Mouse (Mus musculus): ENCODE data around the gene Lztr1. TPM values are rescaled to one million over a fixed set of nuclear protein-coding genes. Genes with fewer than 3 reads are reported as not detected.
"Not testable (repeated sequence)": the region's sequence is repeated elsewhere in the genome, so short reads cannot be mapped to it uniquely, and the experiment has no call there.

The Lztr1 gene
- polyA plus RNA-seq, 1 experiment from 2014 or later, result 47.4 TPM

DNA sequence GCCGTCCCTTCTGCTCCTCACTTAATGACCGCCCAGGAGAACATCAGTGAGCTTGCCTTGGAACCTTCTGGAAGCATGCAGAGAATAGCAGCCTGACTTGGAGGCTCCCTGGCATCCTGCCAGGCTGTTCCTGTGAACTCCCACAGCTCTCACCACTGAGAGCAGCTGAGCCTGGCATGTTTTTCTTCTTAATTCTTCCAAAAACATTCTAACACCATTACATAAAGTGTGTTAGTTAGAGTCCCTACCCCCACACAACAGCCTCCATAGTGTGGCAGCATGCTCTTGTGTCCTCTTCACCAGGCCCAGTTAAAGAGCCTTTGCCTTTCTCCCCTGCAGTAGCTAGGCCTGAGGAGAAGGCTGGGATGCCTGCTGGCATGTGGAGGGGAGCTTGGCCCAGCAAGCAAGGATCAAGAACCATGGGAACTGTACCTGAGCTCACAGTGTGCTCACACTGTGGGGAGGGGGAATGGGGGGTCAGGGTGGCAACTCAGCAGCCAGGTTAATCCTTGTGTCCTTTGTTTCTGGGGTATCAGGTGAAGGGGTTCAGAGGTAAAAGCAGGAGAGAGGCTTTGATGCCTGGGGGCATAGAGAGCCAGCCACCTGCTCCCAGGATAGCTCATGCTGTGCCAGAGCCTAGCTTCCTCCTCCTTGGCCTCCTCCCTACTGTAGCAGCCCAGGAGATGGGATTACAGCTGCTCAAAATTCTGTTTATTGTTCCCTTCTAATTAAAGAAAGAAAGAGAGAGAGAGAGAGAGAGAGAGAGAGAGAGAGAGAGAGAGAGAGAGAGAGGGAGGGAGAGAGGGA lies 11.8 kb upstream of the Lztr1 start:
- Histone ChIP-seq H3K9ac (ENCODE audit: low read depth, low read length) (no peak overlapping the region), H3K9me3 (replicated peaks; ENCODE audit: control insufficient read depth, low read length) (no peaks in the 10 kb centered on the region), H3K27ac (ENCODE audit: low read depth, low read length) (no peak overlapping the region), H3K36me3 (ENCODE audit: control insufficient read depth, insufficient read depth, low read length) (no peaks in the 10 kb centered on the region), H3K4me2 (no peak overlapping the region), H3K4me1 (ENCODE audit: control insufficient read depth, insufficient read depth, low read length) (peaks cover 11% of the 10 kb centered on the region), H3K4me3 (ENCODE audit: low read depth, low read length) (no peak overlapping the region), H3K27me3 (ENCODE audit: control insufficient read depth, insufficient read depth, low read length) (peaks cover 2% of the 10 kb centered on the region; the same call in 1 of the 2 replicates)
- no peak for ATAC-seq (replicated peaks; ENCODE audit: insufficient number of reproducible peaks, low FRiP score, low TSS enrichment)
- 70% methylated on average over 2 of the region's 2 CpGs for WGBS (ENCODE audit: insufficient replicate concordance)

DNA sequence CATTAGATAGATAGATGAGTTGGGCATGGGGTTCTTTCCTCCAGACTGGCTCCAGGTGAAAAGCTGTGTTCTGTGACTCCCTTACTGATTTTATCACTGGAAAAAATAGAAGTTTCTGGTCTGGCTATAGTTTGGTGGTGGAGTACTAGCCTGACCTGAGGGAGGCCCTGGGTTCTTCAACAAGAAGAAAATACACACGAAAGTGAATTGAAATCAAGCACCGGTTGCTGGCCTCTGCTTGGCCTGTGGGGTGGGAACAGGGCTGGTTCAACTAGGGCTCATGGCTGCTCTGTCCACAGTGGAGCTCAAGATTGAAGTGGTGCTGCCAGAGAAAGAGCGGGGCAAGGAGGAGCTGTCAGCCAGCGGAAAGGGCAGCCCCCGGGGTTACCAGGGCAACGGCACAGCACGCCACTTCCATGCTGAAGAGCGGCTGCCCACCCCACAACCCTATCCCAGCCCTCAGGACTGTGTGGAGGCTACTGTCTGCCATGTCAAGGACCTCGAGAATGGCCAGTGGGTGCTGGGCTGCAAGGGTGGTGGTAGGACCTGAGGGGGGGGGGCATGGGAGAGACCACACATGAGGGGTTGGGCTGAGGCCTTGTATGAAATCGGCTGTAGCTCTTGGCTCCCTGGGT lies 9.1 kb upstream of the Lztr1 start:
- H3K27ac ChIP-seq (ENCODE audit: low read depth, low read length), result no peak overlapping the region
- no peak overlapping the region for H3K4me2 ChIP-seq
- WGBS (ENCODE audit: insufficient replicate concordance), result 36% methylated on average over 10 of the region's 10 CpGs
- H3K4me3 ChIP-seq (ENCODE audit: low read depth, low read length), result no peak overlapping the region
- 0 out of 2 replicates have a peak, but pooled peaks have one; percentile 14 for ATAC-seq (replicated peaks; ENCODE audit: insufficient number of reproducible peaks, low FRiP score, low TSS enrichment)
- no peak overlapping the region for H3K9ac ChIP-seq (ENCODE audit: low read depth, low read length)
- H3K36me3 ChIP-seq (ENCODE audit: control insufficient read depth, insufficient read depth, low read length), result no peaks in the 10 kb centered on the region
- H3K27me3 ChIP-seq (ENCODE audit: control insufficient read depth, insufficient read depth, low read length), result no peaks in the 10 kb centered on the region
- no peaks in the 10 kb centered on the region for H3K9me3 ChIP-seq (replicated peaks; ENCODE audit: control insufficient read depth, low read length)
- H3K4me1 ChIP-seq (ENCODE audit: control insufficient read depth, insufficient read depth, low read length), result peaks cover 11% of the 10 kb centered on the region

DNA sequence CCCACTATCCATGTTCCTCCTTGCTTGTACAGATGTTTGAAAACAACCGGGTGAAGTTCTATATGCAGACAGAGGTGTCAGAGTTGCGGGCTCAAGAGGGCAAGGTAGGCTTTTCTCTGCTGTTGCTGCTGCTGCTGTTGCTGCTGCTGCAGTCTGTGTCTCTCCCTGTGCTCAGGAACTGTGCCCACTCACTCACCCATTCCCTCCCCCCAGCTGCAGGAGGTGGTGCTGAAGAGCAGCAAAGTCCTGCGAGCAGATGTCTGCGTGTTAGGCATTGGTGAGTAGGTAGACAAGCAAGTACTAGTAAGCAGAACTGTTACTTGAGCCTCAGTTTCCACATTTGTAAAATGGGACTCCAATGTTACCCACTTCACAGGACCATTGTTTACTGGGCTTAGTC lies 5.8 kb upstream of the Lztr1 start:
- no peak overlapping the region for H3K4me2 ChIP-seq
- H3K27ac ChIP-seq (ENCODE audit: low read depth, low read length), result no peak overlapping the region
- no peaks in the 10 kb centered on the region for H3K27me3 ChIP-seq (ENCODE audit: control insufficient read depth, insufficient read depth, low read length)
- no peak for ATAC-seq (replicated peaks; ENCODE audit: insufficient number of reproducible peaks, low FRiP score, low TSS enrichment)
- H3K4me3 ChIP-seq (ENCODE audit: low read depth, low read length), result no peak overlapping the region
- no peaks in the 10 kb centered on the region for H3K9me3 ChIP-seq (replicated peaks; ENCODE audit: control insufficient read depth, low read length)
- H3K4me1 ChIP-seq (ENCODE audit: control insufficient read depth, insufficient read depth, low read length), result peaks cover 4% of the 10 kb centered on the region; the same call in 1 of the 2 replicates
- H3K9ac ChIP-seq (ENCODE audit: low read depth, low read length), result no peak overlapping the region
- no peaks in the 10 kb centered on the region for H3K36me3 ChIP-seq (ENCODE audit: control insufficient read depth, insufficient read depth, low read length)
- WGBS (ENCODE audit: insufficient replicate concordance), result 67% methylated on average over 4 of the region's 4 CpGs

DNA sequence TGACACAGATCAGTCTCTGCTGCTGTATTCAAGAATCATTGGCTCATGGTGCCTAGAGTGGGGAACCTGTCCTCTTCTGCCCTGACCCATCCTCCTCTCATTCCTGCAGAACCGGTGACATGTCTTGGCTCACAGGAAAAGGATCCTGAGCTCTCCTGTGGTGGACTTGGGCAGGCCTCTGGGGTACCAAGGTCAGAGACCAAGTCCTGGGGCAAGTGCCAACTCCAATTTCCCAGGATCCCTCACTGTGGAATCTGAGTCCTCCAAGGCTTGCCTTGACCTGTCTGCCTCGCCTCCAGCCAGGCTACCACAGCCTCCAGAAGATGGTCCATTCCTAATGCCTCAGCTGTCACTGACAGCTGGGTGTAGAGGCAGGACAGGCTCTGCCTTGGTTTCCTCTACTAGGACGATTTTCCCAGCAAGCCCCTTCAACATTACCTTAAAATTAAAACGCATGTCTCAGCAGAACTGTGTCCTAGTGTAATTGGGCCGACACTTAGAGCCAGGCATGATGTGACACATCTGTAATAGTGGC lies 1.4 kb upstream of the Lztr1 start:
- H3K4me1 ChIP-seq (ENCODE audit: control insufficient read depth, insufficient read depth, low read length), result peaks cover 14% of the 10 kb centered on the region
- 82% methylated on average over 5 of the region's 5 CpGs for WGBS (ENCODE audit: insufficient replicate concordance)
- 0 out of 2 replicates have a peak, but pooled peaks cover 3% of the 10 kb centered on the region for H3K36me3 ChIP-seq (ENCODE audit: control insufficient read depth, insufficient read depth, low read length)
- ATAC-seq (replicated peaks; ENCODE audit: insufficient number of reproducible peaks, low FRiP score, low TSS enrichment), result no peak
- H3K4me2 ChIP-seq, result no peak overlapping the region
- no peak overlapping the region for H3K4me3 ChIP-seq (ENCODE audit: low read depth, low read length)
- no peak overlapping the region for H3K27ac ChIP-seq (ENCODE audit: low read depth, low read length)
- no peaks in the 10 kb centered on the region for H3K27me3 ChIP-seq (ENCODE audit: control insufficient read depth, insufficient read depth, low read length)
- H3K9me3 ChIP-seq (replicated peaks; ENCODE audit: control insufficient read depth, low read length), result no peaks in the 10 kb centered on the region
- no peak overlapping the region for H3K9ac ChIP-seq (ENCODE audit: low read depth, low read length)

DNA sequence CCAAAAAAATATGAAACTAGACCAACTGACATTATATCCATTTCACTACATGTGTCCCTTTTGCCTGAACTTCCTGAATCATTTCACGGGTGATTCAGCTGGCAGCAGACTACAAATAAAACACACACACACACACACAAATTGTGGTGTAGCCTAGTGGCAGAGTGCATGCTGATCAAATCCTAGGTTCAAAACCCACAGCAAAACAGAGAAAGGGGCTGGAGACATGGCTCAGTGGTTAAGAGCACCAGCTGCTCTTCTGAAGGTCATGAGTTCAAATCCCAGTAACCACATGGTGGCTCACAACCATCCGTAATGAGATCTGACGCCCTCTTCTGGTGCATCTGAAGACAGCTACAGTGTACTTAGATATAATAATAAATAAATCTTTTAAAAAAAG lies 457 bp upstream of the Lztr1 start:
- ATAC-seq (replicated peaks; ENCODE audit: insufficient number of reproducible peaks, low FRiP score, low TSS enrichment); H3K27me3 ChIP-seq (ENCODE audit: control insufficient read depth, insufficient read depth, low read length); H3K36me3 ChIP-seq (ENCODE audit: control insufficient read depth, insufficient read depth, low read length); H3K9me3 ChIP-seq (replicated peaks; ENCODE audit: control insufficient read depth, low read length): not testable (repeated sequence)
- H3K27ac ChIP-seq (ENCODE audit: low read depth, low read length), result peak overlapping the region; percentile 93
- H3K4me2 ChIP-seq, result peak overlapping the region; percentile 88
- peaks cover 14% of the 10 kb centered on the region for H3K4me1 ChIP-seq (ENCODE audit: control insufficient read depth, insufficient read depth, low read length)
- peak overlapping the region; percentile 82 for H3K4me3 ChIP-seq (ENCODE audit: low read depth, low read length)
- WGBS (ENCODE audit: insufficient replicate concordance), result 28% methylated on average over 3 of the region's 3 CpGs
- peak overlapping the region; percentile 88 for H3K9ac ChIP-seq (ENCODE audit: low read depth, low read length)

DNA sequence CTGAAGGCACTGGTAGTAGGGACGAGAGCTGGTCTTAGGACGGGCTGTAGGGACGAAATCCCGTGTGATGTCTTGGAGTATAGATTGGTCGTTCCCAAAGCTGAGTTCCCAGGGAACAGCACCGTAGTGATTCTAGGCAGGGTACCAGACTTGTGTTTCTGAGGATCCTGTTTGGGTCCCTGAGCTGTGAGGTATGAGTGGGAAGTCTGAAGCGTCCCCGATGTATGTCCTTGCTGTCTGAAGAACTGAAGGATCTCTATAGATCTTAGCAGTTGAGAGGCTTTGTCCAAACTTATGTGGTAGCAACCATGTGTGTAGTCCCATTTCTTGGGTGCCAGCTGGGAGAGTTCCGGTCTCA lies 731 bp downstream of the Lztr1 start:
- Histone ChIP-seq H3K9ac (ENCODE audit: low read depth, low read length) (peak overlapping the region; percentile 88), H3K4me3 (ENCODE audit: low read depth, low read length) (peak overlapping the region; percentile 82), H3K9me3 (replicated peaks; ENCODE audit: control insufficient read depth, low read length) (no peaks in the 10 kb centered on the region), H3K27me3 (ENCODE audit: control insufficient read depth, insufficient read depth, low read length) (no peaks in the 10 kb centered on the region), H3K27ac (ENCODE audit: low read depth, low read length) (peak overlapping the region; percentile 93; the same call in 1 of the 2 replicates), H3K4me1 (ENCODE audit: control insufficient read depth, insufficient read depth, low read length) (peaks cover 14% of the 10 kb centered on the region), H3K36me3 (ENCODE audit: control insufficient read depth, insufficient read depth, low read length) (peaks cover 7% of the 10 kb centered on the region; the same call in 1 of the 2 replicates), H3K4me2 (peak overlapping the region; percentile 88)
- no peak; the same call in 1 of the 2 replicates for ATAC-seq (replicated peaks; ENCODE audit: insufficient number of reproducible peaks, low FRiP score, low TSS enrichment)
- WGBS (ENCODE audit: insufficient replicate concordance), result 11% methylated on average over 9 of the region's 9 CpGs

DNA sequence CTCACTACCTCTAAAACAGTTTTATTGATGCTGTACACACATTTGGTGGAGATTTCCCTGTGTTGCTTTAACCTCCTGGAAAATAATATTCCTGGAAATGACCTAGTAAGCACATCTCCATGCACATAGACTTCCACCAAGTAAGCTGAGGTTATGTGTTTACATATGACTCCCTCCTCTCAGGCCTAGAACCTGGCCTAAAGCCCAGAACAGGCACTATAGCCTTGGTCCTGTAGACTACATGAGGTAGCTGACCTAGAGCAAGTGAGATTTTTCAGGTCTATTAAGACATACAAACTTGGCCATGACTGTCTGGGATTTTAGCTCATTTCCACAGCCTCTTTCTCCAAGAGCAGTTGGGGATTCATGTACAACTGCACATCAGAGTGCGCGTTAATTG lies 1.7 kb downstream of the Lztr1 start:
- WGBS (ENCODE audit: insufficient replicate concordance), result 96% methylated on average over 2 of the region's 2 CpGs
- peak overlapping the region; percentile 88; the same call in 1 of the 2 replicates for H3K4me2 ChIP-seq
- H3K36me3 ChIP-seq (ENCODE audit: control insufficient read depth, insufficient read depth, low read length), result peaks cover 7% of the 10 kb centered on the region; the same call in 1 of the 2 replicates
- no peak overlapping the region for H3K27ac ChIP-seq (ENCODE audit: low read depth, low read length)
- H3K4me3 ChIP-seq (ENCODE audit: low read depth, low read length), result no peak overlapping the region
- no peaks in the 10 kb centered on the region for H3K9me3 ChIP-seq (replicated peaks; ENCODE audit: control insufficient read depth, low read length)
- H3K27me3 ChIP-seq (ENCODE audit: control insufficient read depth, insufficient read depth, low read length), result no peaks in the 10 kb centered on the region
- peaks cover 14% of the 10 kb centered on the region for H3K4me1 ChIP-seq (ENCODE audit: control insufficient read depth, insufficient read depth, low read length)
- no peak overlapping the region for H3K9ac ChIP-seq (ENCODE audit: low read depth, low read length)
- ATAC-seq (replicated peaks; ENCODE audit: insufficient number of reproducible peaks, low FRiP score, low TSS enrichment), result no peak

DNA sequence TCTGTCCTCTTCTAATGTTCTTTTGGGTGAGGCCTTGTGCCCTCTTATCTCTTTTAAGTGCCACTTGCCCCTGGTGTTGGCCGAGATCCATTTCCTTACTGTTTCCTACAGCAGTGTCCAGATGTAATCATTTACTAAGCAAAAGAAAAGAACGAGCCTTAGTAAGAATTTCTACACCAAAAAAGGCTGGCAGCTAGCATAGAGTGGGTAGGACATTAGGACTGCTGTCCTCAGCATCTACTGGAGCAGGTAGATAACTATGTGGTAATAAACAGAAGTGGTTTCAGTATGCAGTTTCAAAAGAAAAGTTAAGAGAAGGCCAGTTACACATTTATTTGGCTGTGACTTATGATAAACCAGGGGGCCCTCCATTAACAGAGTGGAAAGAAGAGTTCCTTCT lies 2.2 kb downstream of the Lztr1 start:
- Histone ChIP-seq H3K36me3 (ENCODE audit: control insufficient read depth, insufficient read depth, low read length) (peaks cover 7% of the 10 kb centered on the region; the same call in 1 of the 2 replicates), H3K4me1 (ENCODE audit: control insufficient read depth, insufficient read depth, low read length) (peaks cover 14% of the 10 kb centered on the region), H3K4me3 (ENCODE audit: low read depth, low read length) (no peak overlapping the region), H3K27ac (ENCODE audit: low read depth, low read length) (no peak overlapping the region), H3K9ac (ENCODE audit: low read depth, low read length) (no peak overlapping the region), H3K27me3 (ENCODE audit: control insufficient read depth, insufficient read depth, low read length) (no peaks in the 10 kb centered on the region), H3K4me2 (no peak overlapping the region), H3K9me3 (replicated peaks; ENCODE audit: control insufficient read depth, low read length) (no peaks in the 10 kb centered on the region)
- no peak for ATAC-seq (replicated peaks; ENCODE audit: insufficient number of reproducible peaks, low FRiP score, low TSS enrichment)
- 68% methylated on average over 2 of the region's 2 CpGs for whole genome bisulfite sequencing (ENCODE audit: insufficient replicate concordance)

Data from heart, embryonic 11.5 days (tissue).